Mouse (Mus musculus): Measurements from ENCODE around the gene Prkar1a. TPM values are rescaled to one million over a fixed set of nuclear protein-coding genes. Genes with fewer than 3 reads are reported as not detected.
"Not testable (repeated sequence)": the region's sequence is repeated elsewhere in the genome, so short reads cannot be mapped to it uniquely, and the experiment has no call there.

Gene Prkar1a
- total RNA-seq, 2 experiments from 2014 or later, result 470 to 506 TPM

DNA sequence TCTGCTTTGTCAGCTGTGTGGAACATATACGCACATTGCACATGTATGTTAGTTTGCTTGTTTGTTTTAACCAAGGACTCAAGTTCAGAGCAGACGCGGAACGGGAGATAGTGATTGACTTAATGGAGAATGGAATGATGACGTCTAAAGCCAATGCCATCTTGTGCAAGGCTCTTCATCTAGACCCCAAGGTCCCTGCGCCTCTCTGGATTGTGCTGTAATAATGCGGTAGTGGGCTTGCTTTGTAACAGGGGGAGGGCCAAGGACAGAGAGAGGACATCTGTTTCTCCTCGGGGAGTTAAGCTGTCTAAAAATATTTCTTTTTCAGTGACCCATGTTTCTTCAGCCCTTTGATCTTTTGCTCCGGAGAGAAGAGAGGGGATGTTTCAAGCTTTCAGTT is 14.3 kb upstream of the Prkar1a start:
- intact Hi-C loops (cut with DNase I), result no loop called here
- no peak for DNase-seq (ENCODE audit: low spot score in 2 of 2)

- DNase-seq (ENCODE audit: low spot score in 2 of 2), result no peak
- intact Hi-C loops (cut with DNase I), result no loop called here
Observed at GRCm38 (mm10) chr11:109635871-109636395, 13.3 kb upstream of the Prkar1a start.

DNA sequence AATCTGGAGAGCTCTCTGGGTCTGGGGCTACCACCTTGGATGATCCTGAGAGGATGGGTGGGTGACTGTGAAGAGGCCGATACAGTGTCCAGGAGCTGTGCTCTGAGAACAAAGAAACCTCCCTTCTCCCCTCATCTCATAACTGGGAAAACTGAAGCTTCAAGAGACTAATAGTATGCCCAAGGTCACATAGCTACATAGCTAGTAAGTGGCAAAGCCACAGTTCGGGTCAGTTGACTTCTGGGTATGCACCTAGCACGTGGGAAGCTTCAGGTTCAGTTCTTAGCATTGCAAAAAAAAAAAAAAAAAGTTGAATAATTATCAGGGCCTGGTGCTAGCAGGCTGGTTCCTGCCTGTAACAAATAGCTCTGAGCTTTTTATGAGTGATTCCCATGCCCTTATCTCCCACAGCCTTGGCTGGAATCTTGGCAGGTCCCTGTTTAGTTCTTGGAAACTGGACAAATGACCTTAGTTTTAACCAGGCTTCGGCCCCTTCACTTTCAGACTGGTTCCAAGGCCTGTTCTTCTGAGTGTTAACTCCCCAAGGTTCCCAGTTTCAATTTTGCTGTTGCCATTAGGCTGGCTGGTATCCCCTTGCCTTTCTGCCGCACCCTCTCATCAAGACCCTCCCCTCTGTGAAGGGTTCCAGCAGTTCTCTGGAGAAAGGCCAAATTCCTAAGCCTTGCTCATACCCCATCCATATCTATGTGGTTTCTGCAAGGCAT is 7.5 kb upstream of the Prkar1a start:
- DNase-seq (ENCODE audit: low spot score in 2 of 2), result no peak
- intact Hi-C loops (cut with DNase I), result no loop called here

- intact Hi-C loops (cut with DNase I), result no loop called here
- no peak for DNase-seq (ENCODE audit: low spot score in 2 of 2)
Observed at GRCm38 (mm10) chr11:109648510-109648909, 695 bp upstream of the Prkar1a start.

DNA sequence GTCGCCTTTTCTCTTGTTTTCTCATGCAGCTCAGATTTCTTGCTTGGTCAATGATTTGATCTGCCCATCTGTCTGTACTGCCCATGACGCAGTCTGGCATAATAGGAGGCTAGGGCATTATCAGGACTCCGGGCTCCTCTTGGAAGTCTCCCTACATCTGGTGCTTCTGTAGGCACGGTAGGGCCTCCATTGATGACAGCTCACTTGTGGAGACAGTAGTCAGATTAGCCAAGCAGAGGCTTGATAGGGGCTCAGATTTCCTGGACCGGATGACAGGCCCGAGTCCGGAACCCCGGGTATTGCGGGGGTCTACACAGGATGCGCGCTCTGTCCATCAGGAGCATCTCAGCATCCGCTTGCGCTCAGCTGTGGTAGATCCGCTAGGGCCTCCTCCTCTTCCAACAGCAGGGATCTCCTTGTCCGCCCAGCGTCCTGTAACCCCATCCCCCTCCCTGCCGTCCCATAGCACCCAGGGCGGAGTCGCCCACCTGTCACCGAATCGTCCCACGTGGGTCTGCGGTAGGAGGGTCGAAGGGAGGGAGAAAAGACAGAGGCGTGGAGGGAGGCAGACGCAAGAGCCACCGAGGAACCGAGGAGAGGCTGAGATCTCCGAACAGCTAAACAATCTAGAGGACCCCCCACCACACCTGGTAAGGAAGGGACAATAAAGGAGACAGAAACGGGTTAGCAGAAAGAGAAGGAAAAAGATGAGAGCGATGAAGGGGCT is 933 bp downstream of the Prkar1a start:
- DNase-seq (ENCODE audit: low spot score in 2 of 2), result peak; percentile 84 to 90
- intact Hi-C loops (cut with DNase I), result no loop called here

GRCm38 (mm10) chr11:109650788-109651565 is 1.8 kb downstream of the Prkar1a start:
- intact Hi-C loops (cut with DNase I), result no loop called here
- peak; percentile 95 for DNase-seq (ENCODE audit: low spot score in 2 of 2)

DNA sequence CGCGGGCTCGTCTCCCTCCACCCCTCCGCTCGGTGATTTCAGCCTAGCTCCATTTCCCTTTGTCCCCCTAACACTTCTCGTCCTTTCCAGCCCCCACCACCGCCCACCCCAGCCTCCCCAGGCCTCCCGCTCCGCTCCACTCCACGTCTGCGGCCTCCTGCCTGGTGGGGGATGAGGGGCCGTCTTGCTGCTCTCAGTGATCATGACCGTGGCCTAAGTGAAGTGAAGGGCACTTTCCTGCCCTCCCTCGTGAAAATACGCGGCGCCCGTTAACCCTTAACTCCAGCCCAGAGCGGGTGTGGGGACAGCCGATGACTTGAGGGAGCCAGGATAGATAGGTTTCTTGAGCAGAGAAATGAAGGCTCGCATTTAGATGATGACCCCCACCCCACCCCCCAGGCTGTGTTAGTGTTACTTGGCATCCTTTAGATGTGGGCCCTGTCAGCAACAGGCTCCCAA is 2.4 kb downstream of the Prkar1a start:
- intact Hi-C loops (cut with DNase I), result no loop called here

GRCm38 (mm10) chr11:109652505-109652904 is 3.3 kb downstream of the Prkar1a start:
- intact Hi-C loops (cut with DNase I), result no loop called here
- no peak for DNase-seq (ENCODE audit: low spot score in 2 of 2)

More for the DNA sequence above, 2.4 kb downstream of the Prkar1a start:
- no peak for DNase-seq (ENCODE audit: low spot score in 2 of 2)

DNA sequence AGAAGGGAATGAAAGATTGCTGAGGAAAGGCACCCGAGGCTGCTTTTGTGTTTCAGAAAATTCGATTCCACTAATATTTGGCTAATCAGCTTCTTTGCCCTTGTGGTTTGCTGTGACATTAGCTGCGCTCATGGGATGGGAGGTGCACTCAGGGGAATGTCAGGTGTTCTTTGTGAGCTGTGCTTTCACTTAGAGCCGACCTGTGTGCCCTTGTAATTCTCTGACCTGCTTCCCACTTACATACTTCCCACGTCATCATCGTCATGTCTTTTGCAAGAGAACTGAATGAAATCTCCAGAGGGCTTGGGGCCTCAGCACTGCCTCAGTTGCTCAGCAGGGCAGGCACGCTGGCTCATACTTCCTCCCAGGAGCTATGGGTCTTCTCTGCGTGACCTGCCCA is 4.0 kb downstream of the Prkar1a start:
- no peak for DNase-seq (ENCODE audit: low spot score in 2 of 2)
- intact Hi-C loops (cut with DNase I), result no loop called here

- DNase-seq (ENCODE audit: low spot score in 2 of 2), result no peak
- intact Hi-C loops (cut with DNase I), result no loop called here
Observed at GRCm38 (mm10) chr11:109654581-109654980, 5.4 kb downstream of the Prkar1a start.

GRCm38 (mm10) chr11:109656232-109656631 is 7.0 kb downstream of the Prkar1a start:
- DNase-seq (ENCODE audit: low spot score in 2 of 2), result no peak
- intact Hi-C loops (cut with DNase I), result no loop called here

DNA sequence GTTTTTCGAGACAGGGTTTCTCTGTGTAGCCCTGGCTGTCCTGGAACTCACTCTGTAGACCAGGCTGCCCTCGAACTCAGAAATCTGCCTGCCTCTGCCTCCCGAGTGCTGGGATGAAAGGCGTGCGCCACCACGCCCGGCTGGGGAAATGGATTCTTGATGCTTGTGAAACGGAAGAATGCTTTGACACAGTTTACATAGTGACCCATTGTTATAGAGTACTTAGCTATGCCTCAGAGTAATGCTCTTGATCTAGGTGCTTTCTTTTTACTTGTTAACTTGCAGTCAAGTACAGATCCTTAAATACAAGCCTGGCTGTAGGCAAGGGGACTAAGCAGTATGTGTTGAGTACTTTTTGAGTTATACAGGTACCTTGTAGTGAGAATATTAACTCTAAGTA is 11.3 kb downstream of the Prkar1a start:
- DNase-seq (ENCODE audit: low spot score in 2 of 2), result not testable (repeated sequence)
- intact Hi-C loops (cut with DNase I), result loop anchor here (10.0 kb wide), 1 partner anchor 614 kb away; no protein-coding TSS in a partner anchor

- intact Hi-C loops (cut with DNase I), result loop anchor here (10.0 kb wide), 1 partner anchor 611 kb away; no protein-coding TSS in a partner anchor
Observed at GRCm38 (mm10) chr11:109664293-109664692, 15.1 kb downstream of the Prkar1a start.

DNA sequence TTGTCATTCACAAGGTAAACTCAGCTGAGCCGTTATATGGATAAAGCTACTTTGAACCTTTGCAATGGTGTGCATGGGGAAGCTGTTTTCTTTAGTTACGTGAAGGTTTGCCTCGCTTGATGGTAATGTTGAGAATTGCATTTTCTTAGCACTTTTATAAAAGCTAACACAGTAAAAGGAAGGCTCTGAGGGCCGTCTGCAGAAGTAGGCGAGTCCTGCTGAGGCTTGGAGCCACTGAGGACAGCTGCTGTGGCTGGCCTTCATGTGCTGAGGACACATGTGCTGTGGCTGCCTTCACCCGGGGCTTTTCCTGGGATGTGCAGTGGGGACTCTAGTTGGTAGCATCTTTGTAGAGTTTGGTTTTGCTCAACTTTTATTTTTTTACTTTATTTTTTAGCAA is 16.2 kb downstream of the Prkar1a start:
- intact Hi-C loops (cut with DNase I), result loop anchor here (10.0 kb wide), 1 partner anchor 609 kb away; no protein-coding TSS in a partner anchor
- DNase-seq (ENCODE audit: low spot score in 2 of 2), result no peak

More at GRCm38 (mm10) chr11:109664293-109664692, 15.1 kb downstream of the Prkar1a start:
- DNase-seq (ENCODE audit: low spot score in 2 of 2), result no peak

- no peak for DNase-seq (ENCODE audit: low spot score in 2 of 2)
- intact Hi-C loops (cut with DNase I), result loop anchor here (10.0 kb wide), 1 partner anchor 608 kb away; no protein-coding TSS in a partner anchor
Observed at GRCm38 (mm10) chr11:109666411-109666810, 17.2 kb downstream of the Prkar1a start.

DNA sequence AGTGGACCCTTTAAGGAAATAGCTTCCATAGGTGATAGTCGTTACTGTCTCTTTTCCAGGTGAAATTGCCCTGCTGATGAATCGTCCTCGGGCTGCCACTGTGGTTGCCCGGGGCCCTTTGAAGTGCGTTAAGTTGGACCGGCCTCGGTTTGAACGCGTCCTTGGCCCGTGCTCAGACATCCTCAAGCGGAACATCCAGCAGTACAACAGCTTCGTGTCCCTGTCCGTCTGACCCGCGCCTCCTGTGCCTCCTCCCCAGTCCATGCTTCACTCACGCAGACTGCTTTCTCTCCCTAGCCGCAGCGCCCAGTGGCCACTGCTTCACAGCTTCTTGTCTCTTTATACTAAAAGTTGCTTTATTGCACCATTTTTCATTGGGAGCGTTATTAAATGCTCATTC is 18.2 kb downstream of the Prkar1a start:
- intact Hi-C loops (cut with DNase I), result loop anchor here (10.0 kb wide), 1 partner anchor 607 kb away; no protein-coding TSS in a partner anchor
- no peak for DNase-seq (ENCODE audit: low spot score in 2 of 2)

DNA sequence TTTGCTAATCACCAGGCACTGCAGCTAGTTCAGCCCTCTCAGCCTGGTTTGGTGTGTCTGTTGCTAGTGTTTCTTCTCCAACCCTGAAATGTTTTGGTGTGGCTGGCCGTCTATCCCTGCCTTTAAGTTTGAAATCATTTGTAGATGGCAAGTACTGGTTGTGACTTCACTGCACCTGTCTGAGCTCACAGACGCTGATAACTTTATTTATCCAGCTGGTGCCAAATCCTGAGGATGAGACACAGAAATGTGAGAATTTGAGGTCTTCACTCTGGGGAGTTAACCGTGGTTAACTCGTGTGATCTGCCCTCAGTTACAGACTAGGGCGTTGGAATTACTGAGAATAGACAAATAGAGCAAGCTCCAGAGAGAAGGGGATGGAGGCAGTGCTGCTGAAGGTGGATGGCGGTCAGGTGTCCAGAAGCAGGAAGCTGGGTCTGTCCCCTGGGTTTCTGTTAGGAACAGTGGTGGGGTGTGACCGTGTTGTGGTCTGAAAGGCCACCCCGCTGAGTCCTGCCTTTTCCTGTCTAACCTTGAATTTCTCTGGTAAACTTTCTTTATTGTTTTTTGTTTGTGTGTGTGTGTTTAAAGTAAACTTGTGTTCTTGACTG is 19.0 kb downstream of the Prkar1a start:
- intact Hi-C loops (cut with DNase I), result loop anchor here (10.0 kb wide), 1 partner anchor 607 kb away; no protein-coding TSS in a partner anchor
- DNase-seq (ENCODE audit: low spot score in 2 of 2), result no peak

DNA sequence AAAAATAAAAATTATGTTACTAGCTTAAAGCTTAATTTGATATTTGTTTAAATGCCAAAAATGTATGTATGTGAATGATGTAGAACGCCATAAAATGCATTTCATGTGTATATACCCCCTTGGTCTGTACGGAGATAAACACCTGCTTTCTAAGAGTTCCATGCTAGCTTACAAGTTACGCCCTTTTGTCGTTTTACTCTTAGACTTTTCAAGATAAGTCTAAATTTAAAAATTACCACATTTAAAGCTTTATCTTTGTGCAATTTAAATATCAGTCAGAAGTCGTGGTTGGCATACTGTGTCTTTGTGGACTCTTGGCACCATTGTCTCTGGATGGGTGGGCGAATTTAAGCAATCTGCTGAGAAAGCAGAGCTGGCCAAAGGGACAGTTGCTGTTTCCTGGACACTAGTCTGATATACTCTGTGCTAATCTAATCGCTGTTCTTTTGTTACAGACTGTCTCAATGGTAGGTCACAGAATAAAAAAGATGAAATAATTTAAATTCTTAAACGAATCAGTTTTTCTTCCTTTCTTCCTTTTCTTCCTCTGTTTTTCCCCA is 20.0 kb downstream of the Prkar1a start:
- intact Hi-C loops (cut with DNase I), result loop anchor here (10.0 kb wide), 1 partner anchor 606 kb away; no protein-coding TSS in a partner anchor
- no peak for DNase-seq (ENCODE audit: low spot score in 2 of 2)
